In the genomic region with DNA sequence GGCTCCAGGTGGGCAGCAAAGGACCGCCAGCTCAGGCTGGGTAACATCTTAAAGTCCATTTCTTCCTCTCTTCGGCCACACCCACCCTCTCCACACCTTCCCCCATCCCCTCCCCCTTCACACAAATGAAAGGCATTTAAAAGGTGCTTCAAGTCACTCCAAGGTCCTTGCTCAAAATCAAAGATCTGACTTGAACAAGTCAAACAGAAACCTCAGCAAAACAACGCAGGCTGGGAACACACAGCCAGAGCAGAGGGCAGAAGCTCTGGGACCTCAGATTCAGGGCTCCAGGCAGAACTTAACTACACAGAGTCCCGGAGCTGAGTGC, we compare ENCODE assay signal across 17 mouse cellular contexts. TPM values are rescaled to one million over a fixed set of nuclear protein-coding genes. Genes with fewer than 3 reads are reported as not detected.
A peak's percentile ranks its signal among the peaks of the same experiment; 100 is the strongest.
DNase-seq lines count a peak whose midpoint lies in the region; ATAC-seq and TF ChIP-seq lines count a peak whose summit lies in the region.
"Had no signal": no experiment of that assay in that cellular context is flagged by ENCODE, and none has a peak within 500 bp of the region (broad histone marks: within the 10 kb centered on the region; RNA-seq: fewer than 3 reads in every experiment).

No protein-coding gene starts in this region.

- no peak for ATAC-seq in hindbrain, postnatal 0 days
- no peak for ATAC-seq in hindbrain, embryonic 16.5 days
- no peak for ATAC-seq in embryonic facial prominence, embryonic 12.5 days (ENCODE audit: insufficient number of reproducible peaks, insufficient read depth, low FRiP score, low TSS enrichment)
- ATAC-seq: CD4-positive, CD25-positive, alpha-beta regulatory T cell, adult 4 months had no signal

- no peaks in the 10 kb centered on the region for H3K9me3 ChIP-seq in hindbrain, postnatal 0 days (ENCODE audit: low read length)
- no peaks in the 10 kb centered on the region for H3K9me3 ChIP-seq in hindbrain, embryonic 16.5 days (ENCODE audit: control insufficient read depth, low read length)
- H3K9me3 ChIP-seq in embryonic facial prominence, embryonic 12.5 days: no peaks in the 10 kb centered on the region
- H3K9me3 ChIP-seq: midbrain, embryonic 12.5 days; neural tube, embryonic 15.5 days had no signal

- no peak overlapping the region for H3K27ac ChIP-seq in hindbrain, postnatal 0 days
- H3K27ac ChIP-seq in hindbrain, embryonic 16.5 days (ENCODE audit: low read depth, low read length): no peak overlapping the region
- peak overlapping the region; percentile 37; the same call in 1 of the 2 replicates for H3K27ac ChIP-seq in embryonic facial prominence, embryonic 12.5 days
- H3K27ac ChIP-seq: macrophage; midbrain, embryonic 12.5 days; neural tube, embryonic 15.5 days had no signal

- no peaks in the 10 kb centered on the region for H3K27me3 ChIP-seq in hindbrain, postnatal 0 days (ENCODE audit: insufficient read depth, low read length)
- H3K27me3 ChIP-seq in hindbrain, embryonic 16.5 days (replicated peaks; ENCODE audit: control insufficient read depth, insufficient read depth, low read length): no peaks in the 10 kb centered on the region
- H3K27me3 ChIP-seq in embryonic facial prominence, embryonic 12.5 days: no peaks in the 10 kb centered on the region
- H3K27me3 ChIP-seq: midbrain, embryonic 12.5 days; neural tube, embryonic 15.5 days had no signal

- DNase-seq in hindbrain, postnatal 0 days (ENCODE audit: low spot score): no peak
- DNase-seq in R1 (ENCODE audit: low read depth, low spot score): peak; percentile 19
- DNase-seq in lung, postnatal 10 days: peak; percentile 41
- DNase-seq in embryo, embryonic 10 days (ENCODE audit: low spot score): no peak
- no peak for DNase-seq in T-cell, adult 2 months (ENCODE audit: low spot score)
- DNase-seq: adrenal gland, postnatal 25 days; cerebellum, adult 9-11 months; gastrocnemius, postnatal 10 days; heart, postnatal 10 days; thymus, postnatal 25 days had no signal

- H3K4me3 ChIP-seq in hindbrain, postnatal 0 days (ENCODE audit: low read length): no peak overlapping the region
- H3K4me3 ChIP-seq in hindbrain, embryonic 16.5 days (ENCODE audit: low read length): no peak overlapping the region
- no peak overlapping the region for H3K4me3 ChIP-seq in embryonic facial prominence, embryonic 12.5 days
- H3K4me3 ChIP-seq: midbrain, embryonic 12.5 days; neural tube, embryonic 15.5 days had no signal

- no peak for TF ChIP-seq CTCF in hindbrain, postnatal 0 days (IDR thresholded peaks at IDR 0.05; ENCODE audit: low read depth)

- H3K36me3 ChIP-seq in hindbrain, postnatal 0 days (ENCODE audit: insufficient read depth, low read length): peaks cover 3% of the 10 kb centered on the region
- peaks cover 9% of the 10 kb centered on the region for H3K36me3 ChIP-seq in hindbrain, embryonic 16.5 days (ENCODE audit: control insufficient read depth, insufficient read depth, low read length)
- H3K36me3 ChIP-seq in embryonic facial prominence, embryonic 12.5 days: peaks cover 23% of the 10 kb centered on the region

- 62% methylated on average over 4 of the region's 4 CpGs for WGBS in hindbrain, postnatal 0 days
- 53% methylated on average over 4 of the region's 4 CpGs for WGBS in hindbrain, embryonic 16.5 days
- WGBS in embryonic facial prominence, embryonic 12.5 days: 48% methylated on average over 4 of the region's 4 CpGs

- H3K4me2 ChIP-seq in hindbrain, postnatal 0 days (ENCODE audit: low read depth, low read length): no peak overlapping the region
- H3K4me2 ChIP-seq in hindbrain, embryonic 16.5 days (ENCODE audit: low read length): no peak overlapping the region
- H3K4me2 ChIP-seq in embryonic facial prominence, embryonic 12.5 days (replicated peaks): no peak overlapping the region
- H3K4me2 ChIP-seq: midbrain, embryonic 12.5 days; neural tube, embryonic 15.5 days had no signal

- H3K4me1 ChIP-seq in hindbrain, postnatal 0 days (ENCODE audit: insufficient read depth, low read length): no peaks in the 10 kb centered on the region
- H3K4me1 ChIP-seq in hindbrain, embryonic 16.5 days (ENCODE audit: control insufficient read depth, insufficient read depth, low read depth, low read length): peaks cover 3% of the 10 kb centered on the region; the same call in 1 of the 2 replicates
- peaks cover 17% of the 10 kb centered on the region for H3K4me1 ChIP-seq in embryonic facial prominence, embryonic 12.5 days

- H3K9ac ChIP-seq in hindbrain, postnatal 0 days (replicated peaks; ENCODE audit: low read length): peak overlapping the region; percentile 24; the same call in 1 of the 2 replicates
- H3K9ac ChIP-seq in hindbrain, embryonic 16.5 days (ENCODE audit: low read depth, low read length): no peak overlapping the region
- no peak overlapping the region for H3K9ac ChIP-seq in embryonic facial prominence, embryonic 12.5 days
- H3K9ac ChIP-seq: midbrain, embryonic 12.5 days; neural tube, embryonic 15.5 days had no signal

RNA-seq across cellular contexts. Expression of a gene that starts 52.9 kb away (rescaled TPM):
- 145 and 146 TPM in 2 replicates for total RNA-seq in hindbrain, postnatal 0 days (2014; rRNA removed)
- polyA plus RNA-seq in hindbrain, postnatal 0 days (2015; fragmentation: Nextera tagmentation; extraction: Ambion mirVana): 61.5 and 70.8 TPM in 2 replicates
- polyA plus RNA-seq in hindbrain, embryonic 16.5 days (2015; fragmentation: Nextera tagmentation; extraction: Ambion mirVana): 61.7 and 66.6 TPM in 2 replicates
- polyA plus RNA-seq in embryonic facial prominence, embryonic 12.5 days (2016; fragmentation: Nextera tagmentation; extraction: Ambion mirVana): 11.3 and 12.0 TPM in 2 replicates
- total RNA-seq: liver, adult 2 months had no signal
- polyA plus RNA-seq: CD4-positive, CD25-positive, alpha-beta regulatory T cell, adult 4 months; liver, adult 2 months had no signal

Comparison
In these comparisons a context has a peak if more than half of its experiments do, and no peak if none do; other contexts are left out.
1. DNase-seq: peak in R1 (single experiment) and lung, postnatal 10 days (single experiment); none in hindbrain, postnatal 0 days (single experiment), embryo, embryonic 10 days (single experiment) and T-cell, adult 2 months (single experiment).